Mouse (Mus musculus): ENCODE measurements around the gene Slc16a6.
A peak's percentile ranks its signal among the peaks of the same experiment; 100 is the strongest.

The Slc16a6 gene

GRCm38 (mm10) chr11:109443468-109444263, 29.7 kb downstream of the Slc16a6 start:
- DNase-seq, result no peak

- DNase-seq, result no peak
Measured at GRCm38 (mm10) chr11:109442166-109442730, 31.1 kb downstream of the Slc16a6 start.

GRCm38 (mm10) chr11:109441119-109441518, 32.3 kb downstream of the Slc16a6 start:
- peak in 1 of 2 experiments; percentile 33 for DNase-seq

GRCm38 (mm10) chr11:109440641-109441040, 32.8 kb downstream of the Slc16a6 start:
- no peak for DNase-seq

GRCm38 (mm10) chr11:109439829-109440340, 33.5 kb downstream of the Slc16a6 start:
- DNase-seq, result peak; percentile 63 to 73

GRCm38 (mm10) chr11:109439209-109439608, 34.2 kb downstream of the Slc16a6 start:
- no peak for DNase-seq

- DNase-seq, result no peak
Measured at GRCm38 (mm10) chr11:109436889-109437288, 36.5 kb downstream of the Slc16a6 start.

GRCm38 (mm10) chr11:109434233-109434798, 39.1 kb downstream of the Slc16a6 start:
- no peak for DNase-seq

GRCm38 (mm10) chr11:109427353-109427752, 46.0 kb downstream of the Slc16a6 start:
- no peak for DNase-seq

GRCm38 (mm10) chr11:109426272-109426586, 47.2 kb downstream of the Slc16a6 start:
- no peak for DNase-seq

- peak; percentile 99 for DNase-seq
Measured at GRCm38 (mm10) chr11:109425392-109426271, 47.8 kb downstream of the Slc16a6 start, which contains the start of gene Amz2. TSS of gene Amz2 (plus strand) at chr11:109425946.

- DNase-seq, result peak in 1 of 2 experiments; percentile 27
Measured at GRCm38 (mm10) chr11:109423294-109423693, 50.1 kb downstream of the Slc16a6 start.

GRCm38 (mm10) chr11:109422263-109422662, 51.1 kb downstream of the Slc16a6 start:
- DNase-seq, result no peak

GRCm38 (mm10) chr11:109421205-109421604, 52.2 kb downstream of the Slc16a6 start:
- no peak for DNase-seq

GRCm38 (mm10) chr11:109420567-109420962, 52.8 kb downstream of the Slc16a6 start:
- no peak for DNase-seq

GRCm38 (mm10) chr11:109419961-109420566, 53.3 kb downstream of the Slc16a6 start:
- DNase-seq, result no peak

- DNase-seq, result no peak
Measured at GRCm38 (mm10) chr11:109419461-109419860, 53.9 kb downstream of the Slc16a6 start.

- DNase-seq, result no peak
Measured at GRCm38 (mm10) chr11:109417472-109418040, 55.8 kb downstream of the Slc16a6 start.

GRCm38 (mm10) chr11:109416709-109417420, 56.5 kb downstream of the Slc16a6 start:
- no peak for DNase-seq

GRCm38 (mm10) chr11:109414802-109415201, 58.6 kb downstream of the Slc16a6 start:
- DNase-seq, result no peak

GRCm38 (mm10) chr11:109413617-109414016, 59.8 kb downstream of the Slc16a6 start, which contains the start of gene 9930022D16Rik:
TSS of gene 9930022D16Rik (plus strand) at chr11:109413917.
- DNase-seq, result no peak
